Mouse (Mus musculus) hindbrain, embryonic 15.5 days (tissue): ENCODE measurements at regions not wholly inside any gene's neighbourhood (a gene's known extent, or its start where the extent isn't known, plus 50 kb on each side); places are given as distances from the start of the nearest gene placed in this dataset.

Source experiments
- ATAC-seq: fragments of 200-750 bp; cut with Nextera tagmentation; 2 replicates; pipeline ENCODE4 v1.8.0; 2017; ENCODE audit warnings: low read depth, moderate number of reproducible peaks, moderate TSS enrichment; ENCODE audit not compliant: low FRiP score
- H3K27ac ChIP-seq: fragments of 300-500 bp; sonication (generic); replicated peaks from 2 replicates; pipeline ENCODE4 v1.5.1; 2015; ENCODE audit warnings: mild to moderate bottlenecking, inconsistent platforms
- H3K27me3 ChIP-seq: fragments of 300-500 bp; sonication (generic); 2 replicates; pipeline ENCODE4 v1.6.1; 2015; ENCODE audit warnings: control low read depth, inconsistent platforms
- H3K36me3 ChIP-seq: fragments of 300-500 bp; sonication (generic); 2 replicates; pipeline ENCODE4 v1.6.1; 2015; ENCODE audit warnings: control low read depth, inconsistent platforms
- H3K4me1 ChIP-seq: fragments of 300-500 bp; sonication (generic); replicated peaks from 2 replicates; pipeline ENCODE4 v1.6.1; 2015; ENCODE audit warnings: control low read depth, inconsistent platforms
- H3K4me2 ChIP-seq: fragments of 300-500 bp; sonication (generic); 2 replicates; pipeline ENCODE4 v1.6.1; 2015; ENCODE audit warnings: moderate library complexity, mild to moderate bottlenecking, inconsistent platforms
- H3K4me3 ChIP-seq: fragments of 300-500 bp; sonication (generic); 2 replicates; pipeline ENCODE4 v1.5.1; 2015; ENCODE audit warnings: mild to moderate bottlenecking, inconsistent platforms
- H3K9ac ChIP-seq: fragments of 300-500 bp; sonication (generic); 2 replicates; pipeline ENCODE4 v1.6.1; 2015; ENCODE audit warnings: inconsistent platforms
- H3K9me3 ChIP-seq: fragments of 300-500 bp; sonication (generic); 2 replicates; pipeline ENCODE4 v1.6.1; 2016; ENCODE audit warnings: control low read depth, inconsistent platforms
- WGBS: fragments of 180-500 bp; shearing (Covaris S2); methylation state at CpG from one replicate; pipeline ENCODE4 v1.1.7; 2015; 5-methylcytosine and 5-hydroxymethylcytosine counted together

DNA sequence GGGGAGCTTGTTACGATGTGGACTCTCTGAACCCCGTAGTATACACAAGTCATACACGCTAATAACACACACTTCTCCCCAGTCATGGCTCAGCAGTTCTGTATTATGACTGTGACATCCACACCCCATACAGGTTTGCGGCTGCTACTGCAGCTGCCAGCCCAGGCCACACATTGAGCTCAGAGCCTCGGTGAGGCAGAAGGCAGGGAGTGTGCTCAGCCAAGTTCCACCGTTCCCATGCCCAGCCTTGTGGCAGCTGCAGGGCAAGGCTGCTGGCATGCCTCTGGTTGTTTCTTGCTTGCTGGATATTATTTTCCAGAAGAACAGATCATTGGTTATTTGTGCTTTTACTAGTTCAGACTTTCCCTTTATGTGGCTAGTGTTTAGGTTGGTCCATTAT, 202.6 kb downstream of the Sec16b start:
- Histone ChIP-seq H3K9me3 (no peaks in the 10 kb centered on the region), H3K9ac (no peak overlapping the region), H3K27me3 (no peaks in the 10 kb centered on the region), H3K4me1 (no peaks in the 10 kb centered on the region), H3K4me3 (no peak overlapping the region), H3K4me2 (no peak overlapping the region), H3K27ac (no peak overlapping the region), H3K36me3 (no peaks in the 10 kb centered on the region)
- WGBS: 65% methylated on average over 6 of the region's 6 CpGs
- ATAC-seq: peak; percentile 82; the same call in 1 of the 2 replicates

DNA sequence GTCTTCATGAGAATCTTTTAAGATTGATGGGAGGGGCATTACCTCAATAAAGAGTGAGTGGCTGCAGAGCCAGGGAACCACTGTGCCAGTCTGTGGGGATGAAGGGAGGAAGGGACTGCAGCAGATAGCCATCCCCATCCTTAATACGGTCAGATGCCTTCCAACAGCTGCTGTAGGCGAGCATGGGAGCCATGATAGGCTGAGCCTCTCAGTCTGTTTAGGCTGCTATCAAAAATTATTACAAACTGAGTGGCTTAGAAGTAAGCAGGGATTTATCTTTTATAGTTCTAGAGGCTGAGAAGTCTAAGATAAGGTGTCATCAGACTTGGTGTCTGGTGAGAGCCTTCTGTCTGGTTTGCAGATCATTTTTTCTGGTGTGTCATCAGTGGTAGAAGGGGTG, 204.3 kb downstream of the Sec16b start:
- no peak overlapping the region for H3K4me2 ChIP-seq
- ATAC-seq: no peak
- no peaks in the 10 kb centered on the region for H3K9me3 ChIP-seq
- H3K9ac ChIP-seq: no peak overlapping the region
- no peaks in the 10 kb centered on the region for H3K27me3 ChIP-seq
- H3K4me1 ChIP-seq: no peaks in the 10 kb centered on the region
- H3K27ac ChIP-seq: no peak overlapping the region
- no peak overlapping the region for H3K4me3 ChIP-seq
- 93% methylated on average over 2 of the region's 2 CpGs for WGBS
- H3K36me3 ChIP-seq: no peaks in the 10 kb centered on the region

DNA sequence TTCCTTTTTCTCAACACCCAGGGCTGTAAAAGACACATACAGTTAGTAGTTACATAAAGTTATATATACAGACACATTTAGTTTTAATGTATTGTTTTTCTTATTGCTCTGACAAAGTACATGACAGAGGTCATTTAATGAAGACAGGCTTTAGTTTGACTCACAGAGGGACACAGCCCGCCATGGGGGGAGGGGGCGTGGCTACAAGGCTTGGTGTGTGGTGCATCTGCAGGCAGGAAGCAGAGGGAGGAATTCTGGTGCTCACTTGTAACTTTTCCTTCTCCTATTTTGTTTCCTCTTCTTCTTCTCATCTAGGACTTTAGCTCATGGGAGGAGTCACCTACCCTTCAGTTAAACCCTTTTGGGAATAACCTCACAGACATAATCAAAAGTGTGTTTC, 206.0 kb downstream of the Sec16b start:
- no peaks in the 10 kb centered on the region for H3K27me3 ChIP-seq
- H3K4me2 ChIP-seq: no peak overlapping the region
- no peak for ATAC-seq
- 16% methylated on average over 2 of the region's 2 CpGs for WGBS
- H3K9me3 ChIP-seq: no peaks in the 10 kb centered on the region
- no peak overlapping the region for H3K9ac ChIP-seq
- no peaks in the 10 kb centered on the region for H3K36me3 ChIP-seq
- H3K27ac ChIP-seq: no peak overlapping the region
- H3K4me1 ChIP-seq: no peaks in the 10 kb centered on the region
- no peak overlapping the region for H3K4me3 ChIP-seq

DNA sequence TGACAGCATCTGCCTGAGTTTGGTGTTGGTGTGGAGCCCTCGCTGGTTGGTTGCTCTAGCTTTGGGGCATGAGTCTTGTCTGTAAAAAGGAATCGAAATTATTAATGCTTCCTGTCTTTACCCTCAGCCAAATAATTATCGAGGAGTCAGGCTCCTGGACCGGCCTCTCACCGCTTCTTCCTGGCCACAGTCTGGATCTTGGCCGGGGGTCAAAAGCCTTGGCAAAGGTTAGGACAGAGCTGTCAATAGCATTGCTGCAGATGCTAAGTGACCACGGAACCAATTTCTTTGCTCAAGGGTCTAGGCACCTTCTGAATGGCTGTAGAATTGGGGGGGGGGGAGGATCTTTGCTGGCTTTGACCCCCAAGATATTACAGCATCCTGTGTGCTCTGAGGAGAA, 207.3 kb downstream of the Sec16b start:
- Histone ChIP-seq H3K36me3 (no peaks in the 10 kb centered on the region), H3K9ac (no peak overlapping the region), H3K9me3 (no peaks in the 10 kb centered on the region), H3K4me3 (no peak overlapping the region), H3K4me1 (no peaks in the 10 kb centered on the region), H3K4me2 (no peak overlapping the region), H3K27me3 (no peaks in the 10 kb centered on the region), H3K27ac (no peak overlapping the region)
- no peak for ATAC-seq
- 81% methylated on average over 7 of the region's 7 CpGs for WGBS

- no peak overlapping the region for H3K4me3 ChIP-seq
- 56% methylated on average over 3 of the region's 3 CpGs for WGBS
- H3K9ac ChIP-seq: no peak overlapping the region
- no peak overlapping the region for H3K27ac ChIP-seq
- no peaks in the 10 kb centered on the region for H3K27me3 ChIP-seq
- ATAC-seq: no peak
- no peaks in the 10 kb centered on the region for H3K36me3 ChIP-seq
- no peak overlapping the region for H3K4me2 ChIP-seq
- H3K4me1 ChIP-seq: no peaks in the 10 kb centered on the region
- H3K9me3 ChIP-seq: no peaks in the 10 kb centered on the region
These were observed 209.1 kb downstream of the Sec16b start for GRCm38 (mm10) chr1:157715632-157716031.

DNA sequence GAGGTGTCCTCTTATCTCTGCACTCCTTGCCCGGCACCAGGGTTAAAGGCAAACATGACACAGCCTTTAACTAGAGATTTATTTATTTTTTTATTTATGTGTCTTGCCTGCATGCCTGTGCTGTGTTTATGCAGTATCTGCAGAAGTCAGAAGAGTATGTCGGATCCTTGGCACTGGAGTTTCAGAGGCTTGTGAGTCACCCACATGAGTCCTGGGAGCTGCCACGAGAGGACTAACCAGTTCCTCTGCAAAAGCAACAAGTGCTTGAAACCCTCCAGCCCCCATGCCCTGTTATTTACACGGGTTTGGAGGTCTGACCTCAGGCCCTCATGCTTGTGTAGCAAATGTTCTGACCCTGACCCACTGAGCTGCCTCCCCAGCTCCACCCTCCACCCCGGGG, 210.6 kb downstream of the Sec16b start:
- Histone ChIP-seq H3K36me3 (no peaks in the 10 kb centered on the region), H3K4me1 (no peaks in the 10 kb centered on the region), H3K9me3 (no peaks in the 10 kb centered on the region), H3K27me3 (no peaks in the 10 kb centered on the region), H3K4me2 (no peak overlapping the region), H3K9ac (no peak overlapping the region), H3K4me3 (no peak overlapping the region), H3K27ac (no peak overlapping the region)
- ATAC-seq: no peak
- 76% methylated on average over 5 of the region's 5 CpGs for WGBS

DNA sequence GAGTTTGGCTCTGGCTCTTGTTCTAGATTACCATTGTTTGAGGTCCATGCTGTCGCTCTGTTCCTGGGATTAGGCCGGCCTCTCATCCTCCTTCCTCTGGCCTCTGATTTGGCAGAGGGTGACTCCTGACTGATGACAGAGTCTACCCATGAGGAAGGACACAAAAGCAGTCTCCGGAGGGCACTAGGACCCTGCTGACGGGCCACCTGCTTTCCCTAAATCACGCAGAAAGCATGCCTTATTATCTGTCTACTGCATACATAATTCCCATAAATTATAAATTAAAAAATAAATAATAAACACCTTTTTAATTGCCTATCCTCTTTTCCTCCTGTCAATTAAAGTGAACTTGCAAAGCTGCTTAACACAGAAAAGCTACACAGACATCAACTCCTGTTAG, 215.4 kb downstream of the Sec16b start:
- H3K4me3 ChIP-seq: no peak overlapping the region
- H3K4me2 ChIP-seq: no peak overlapping the region
- H3K27me3 ChIP-seq: no peaks in the 10 kb centered on the region
- H3K27ac ChIP-seq: no peak overlapping the region
- H3K36me3 ChIP-seq: no peaks in the 10 kb centered on the region
- WGBS: 75% methylated on average over 5 of the region's 5 CpGs
- no peaks in the 10 kb centered on the region for H3K4me1 ChIP-seq
- no peak overlapping the region for H3K9ac ChIP-seq
- no peaks in the 10 kb centered on the region for H3K9me3 ChIP-seq
- no peak for ATAC-seq

DNA sequence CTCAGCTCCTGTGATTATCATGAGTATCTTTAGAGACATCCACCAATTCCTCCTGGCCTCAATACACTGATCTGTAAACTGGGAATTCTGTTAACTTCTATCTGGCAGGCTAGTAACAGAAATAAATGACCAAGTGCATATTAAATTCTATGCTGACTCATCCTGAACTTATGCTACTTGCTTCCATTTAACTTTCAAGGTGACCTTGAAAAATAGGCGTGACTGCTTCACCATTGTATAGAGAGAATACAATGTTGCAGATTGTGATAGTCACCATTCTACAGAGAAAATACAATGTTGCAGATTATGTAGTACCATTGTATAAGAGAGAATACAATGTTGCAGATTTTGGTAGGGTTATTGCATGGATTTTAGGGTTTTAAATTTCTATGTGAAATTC, 224.6 kb downstream of the Sec16b start:
- 96% methylated on average over 1 of the region's 1 CpGs for WGBS
- H3K27me3 ChIP-seq: no peaks in the 10 kb centered on the region
- ATAC-seq: no peak

DNA sequence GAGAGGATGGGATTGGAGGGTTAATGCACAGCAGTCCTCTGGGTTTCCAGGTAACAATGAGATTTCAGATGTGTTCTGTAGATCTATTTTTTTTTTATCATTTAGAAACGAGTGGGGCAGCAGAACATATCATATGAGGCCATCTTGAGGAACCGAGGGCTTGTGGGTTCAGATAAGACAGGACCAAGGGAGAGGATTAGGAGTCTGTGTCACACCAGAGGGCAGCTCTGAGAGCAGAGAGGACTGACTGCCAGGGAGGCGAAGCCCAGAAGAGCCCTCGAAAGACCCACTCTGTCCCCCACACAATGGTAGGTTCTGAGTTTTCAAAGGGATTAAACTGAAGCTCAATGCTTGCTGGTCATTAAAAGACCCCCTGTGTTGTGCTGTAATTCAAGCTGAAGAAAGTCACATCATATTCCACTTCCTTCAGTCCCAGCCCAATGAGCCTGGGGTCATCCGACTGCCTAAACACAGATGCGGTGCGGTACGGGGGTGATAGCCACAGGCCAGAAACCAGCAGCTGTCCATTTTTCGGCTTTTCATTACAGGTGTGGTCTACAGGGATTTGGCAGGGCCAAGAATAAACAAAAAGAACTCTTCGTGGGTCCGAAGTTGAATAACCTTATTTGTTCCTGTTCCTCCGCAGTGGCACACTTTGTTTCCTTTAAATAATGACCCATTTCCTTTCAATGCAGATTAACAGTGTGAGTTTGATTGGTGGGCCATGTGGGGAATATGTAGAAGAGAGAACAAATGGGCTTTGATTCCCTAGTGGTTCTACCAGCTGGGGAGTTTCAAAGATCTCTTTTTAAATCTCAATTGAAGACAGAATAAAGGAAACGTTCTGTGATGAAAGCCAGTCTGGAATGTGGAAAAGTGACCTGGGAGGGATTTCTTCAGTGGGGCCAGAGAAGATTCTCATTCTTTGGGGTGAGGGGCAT, 234.5 kb downstream of the Sec16b start:
- H3K9ac ChIP-seq: no peak overlapping the region
- 0 out of 2 replicates have a peak, but pooled peaks cover 1% of the 10 kb centered on the region for H3K4me1 ChIP-seq
- no peak overlapping the region for H3K4me3 ChIP-seq
- WGBS: 55% methylated on average over 13 of the region's 13 CpGs
- H3K27ac ChIP-seq: no peak overlapping the region
- H3K9me3 ChIP-seq: no peaks in the 10 kb centered on the region
- no peak overlapping the region for H3K4me2 ChIP-seq
- ATAC-seq: no peak
- H3K36me3 ChIP-seq: no peaks in the 10 kb centered on the region
- no peaks in the 10 kb centered on the region for H3K27me3 ChIP-seq

More for the DNA sequence above, 224.6 kb downstream of the Sec16b start:
- Histone ChIP-seq H3K4me2 (no peak overlapping the region), H3K4me3 (no peak overlapping the region), H3K36me3 (no peaks in the 10 kb centered on the region), H3K27ac (no peak overlapping the region), H3K4me1 (no peaks in the 10 kb centered on the region), H3K9me3 (no peaks in the 10 kb centered on the region), H3K9ac (no peak overlapping the region)

DNA sequence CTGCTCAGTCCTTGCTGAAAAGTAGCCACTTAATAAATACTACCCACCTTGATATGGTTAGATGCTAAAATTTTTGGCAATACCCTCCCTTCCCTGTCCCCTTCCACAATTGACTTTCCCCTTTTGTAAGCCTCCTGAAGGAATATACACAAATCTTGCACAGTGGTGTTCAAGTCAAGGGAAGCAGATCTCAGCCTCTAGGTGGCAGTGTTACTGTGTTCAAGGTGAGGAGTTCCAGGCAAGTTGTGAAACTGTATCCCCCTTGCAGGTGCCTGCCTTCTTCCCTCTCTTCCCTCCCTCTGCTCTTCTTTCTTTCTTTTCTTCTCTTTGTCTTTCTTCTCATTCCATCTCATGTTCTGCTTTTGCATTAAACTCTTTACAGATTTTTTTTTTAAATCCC, 239.1 kb downstream of the Sec16b start:
- ATAC-seq: no peak
- Histone ChIP-seq H3K9me3 (no peaks in the 10 kb centered on the region), H3K9ac (no peak overlapping the region)

DNA sequence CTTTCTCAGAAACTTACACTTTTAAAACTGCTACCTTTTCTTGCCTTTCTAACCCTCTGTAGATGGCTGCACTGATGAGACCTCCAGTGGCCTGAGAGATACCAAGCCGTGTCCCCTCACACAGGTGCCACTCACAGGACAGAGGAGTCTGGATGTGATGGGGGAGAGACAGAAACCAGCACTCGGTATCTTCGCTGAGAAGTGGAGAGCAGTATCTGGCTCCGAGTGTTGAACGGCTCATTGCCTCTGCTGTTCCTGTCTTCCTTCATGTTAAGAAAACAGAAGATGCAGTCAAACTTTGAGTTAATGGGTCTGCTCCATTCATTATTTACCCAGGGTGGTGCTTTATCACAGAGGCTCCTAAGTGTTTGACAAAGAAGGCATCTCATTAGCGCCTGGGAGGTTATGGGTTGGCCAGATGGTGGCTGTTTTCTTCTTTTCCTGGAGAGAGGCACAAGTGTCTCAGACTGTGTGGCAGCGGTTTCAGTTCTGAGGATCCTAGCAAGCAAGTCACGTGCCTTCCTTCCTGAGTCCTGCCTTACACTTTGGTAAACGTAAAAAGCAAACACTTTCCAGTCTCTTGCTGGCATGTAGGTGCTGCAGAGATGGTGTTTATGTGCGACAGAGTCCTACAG, 248.6 kb downstream of the Sec16b start:
- no peaks in the 10 kb centered on the region for H3K9me3 ChIP-seq
- no peak for ATAC-seq
- no peaks in the 10 kb centered on the region for H3K36me3 ChIP-seq

More for the DNA sequence above, 239.1 kb downstream of the Sec16b start:
- Histone ChIP-seq H3K4me3 (no peak overlapping the region), H3K27ac (no peak overlapping the region), H3K4me1 (peaks cover 7% of the 10 kb centered on the region; the same call in 1 of the 2 replicates), H3K4me2 (no peak overlapping the region), H3K36me3 (no peaks in the 10 kb centered on the region), H3K27me3 (no peaks in the 10 kb centered on the region)

DNA sequence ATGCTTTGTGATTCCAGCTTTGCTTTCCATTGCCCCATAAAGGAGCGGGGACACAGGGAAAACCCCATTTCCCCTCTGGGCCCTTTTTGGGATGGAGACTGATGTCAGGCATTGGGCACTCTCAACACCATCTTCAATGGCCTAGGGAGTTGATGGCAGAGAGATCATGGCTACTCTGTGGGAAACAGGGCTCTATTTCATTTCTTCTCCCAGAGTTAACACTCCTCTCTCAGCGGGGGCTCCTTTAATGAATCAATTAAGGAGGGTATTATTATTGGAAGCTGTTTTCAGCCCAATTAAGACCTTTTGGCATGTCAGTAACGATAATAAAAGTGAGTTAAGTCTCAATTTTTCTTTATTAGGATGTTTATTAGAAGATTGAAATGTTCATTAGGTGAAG, 250.4 kb downstream of the Sec16b start:
- H3K27me3 ChIP-seq: no peaks in the 10 kb centered on the region
- no peak for ATAC-seq
- no peaks in the 10 kb centered on the region for H3K36me3 ChIP-seq

More for the DNA sequence above, 248.6 kb downstream of the Sec16b start:
- no peak overlapping the region for H3K4me2 ChIP-seq
- H3K27me3 ChIP-seq: no peaks in the 10 kb centered on the region
- no peak overlapping the region for H3K4me3 ChIP-seq
- no peak overlapping the region for H3K9ac ChIP-seq
- H3K27ac ChIP-seq: no peak overlapping the region
- WGBS: 58% methylated on average over 10 of the region's 10 CpGs
- H3K4me1 ChIP-seq: 0 out of 2 replicates have a peak, but pooled peaks cover 4% of the 10 kb centered on the region

More for the DNA sequence above, 250.4 kb downstream of the Sec16b start:
- no peak overlapping the region for H3K4me2 ChIP-seq
- WGBS: 67% methylated on average over 3 of the region's 3 CpGs
- H3K4me1 ChIP-seq: 0 out of 2 replicates have a peak, but pooled peaks cover 4% of the 10 kb centered on the region
- no peak overlapping the region for H3K4me3 ChIP-seq
- H3K9me3 ChIP-seq: no peaks in the 10 kb centered on the region
- H3K9ac ChIP-seq: no peak overlapping the region
- H3K27ac ChIP-seq: no peak overlapping the region
